Mouse (Mus musculus) v-Abl transformed pro-B cells (cell line): ENCODE measurements around the gene Mapt.

Experiments
- in situ Hi-C, 2 experiments: fragments of 400-800 bp; cut with MboI; formaldehyde crosslinking; loops; one replicate each; pipeline ENCODE4 v1.15.1; 2025; ENCODE audit not compliant: unreplicated experiment in 2 of 2

Gene Mapt

GRCm38 (mm10) chr11:104346931-104347330 is 115.7 kb downstream of the Mapt start:
- in situ Hi-C loops, result loop anchor here in 1 of 2 experiments (10.0 kb wide), 1 partner anchor 108 kb away; no protein-coding TSS in a partner anchor

- in situ Hi-C loops, result no loop called here
Measured at GRCm38 (mm10) chr11:104361790-104362189, 130.6 kb downstream of the Mapt start.

GRCm38 (mm10) chr11:104362704-104363103 is 131.5 kb downstream of the Mapt start:
- in situ Hi-C loops, result no loop called here

- in situ Hi-C loops, result no loop called here
Measured at GRCm38 (mm10) chr11:104363823-104364600, 132.8 kb downstream of the Mapt start.

GRCm38 (mm10) chr11:104367486-104368190 is 136.4 kb downstream of the Mapt start:
- in situ Hi-C loops, result no loop called here

GRCm38 (mm10) chr11:104376291-104376690 is 145.1 kb downstream of the Mapt start:
- in situ Hi-C loops, result no loop called here

GRCm38 (mm10) chr11:104379635-104380034 is 148.4 kb downstream of the Mapt start:
- in situ Hi-C loops, result loop anchor here (5.0 kb wide), 2 partner anchors 68 to 78 kb away; no protein-coding TSS in a partner anchor
